Mouse (Mus musculus): ENCODE measurements around the gene Clspn.

The Clspn gene

GRCm38 (mm10) chr4:126556809-126557711 is at the start of gene Clspn:
Clspn (plus strand) TSS chr4:126556935.
- WGBS: 1% methylated on average over 54 of the region's 54 CpGs

DNA sequence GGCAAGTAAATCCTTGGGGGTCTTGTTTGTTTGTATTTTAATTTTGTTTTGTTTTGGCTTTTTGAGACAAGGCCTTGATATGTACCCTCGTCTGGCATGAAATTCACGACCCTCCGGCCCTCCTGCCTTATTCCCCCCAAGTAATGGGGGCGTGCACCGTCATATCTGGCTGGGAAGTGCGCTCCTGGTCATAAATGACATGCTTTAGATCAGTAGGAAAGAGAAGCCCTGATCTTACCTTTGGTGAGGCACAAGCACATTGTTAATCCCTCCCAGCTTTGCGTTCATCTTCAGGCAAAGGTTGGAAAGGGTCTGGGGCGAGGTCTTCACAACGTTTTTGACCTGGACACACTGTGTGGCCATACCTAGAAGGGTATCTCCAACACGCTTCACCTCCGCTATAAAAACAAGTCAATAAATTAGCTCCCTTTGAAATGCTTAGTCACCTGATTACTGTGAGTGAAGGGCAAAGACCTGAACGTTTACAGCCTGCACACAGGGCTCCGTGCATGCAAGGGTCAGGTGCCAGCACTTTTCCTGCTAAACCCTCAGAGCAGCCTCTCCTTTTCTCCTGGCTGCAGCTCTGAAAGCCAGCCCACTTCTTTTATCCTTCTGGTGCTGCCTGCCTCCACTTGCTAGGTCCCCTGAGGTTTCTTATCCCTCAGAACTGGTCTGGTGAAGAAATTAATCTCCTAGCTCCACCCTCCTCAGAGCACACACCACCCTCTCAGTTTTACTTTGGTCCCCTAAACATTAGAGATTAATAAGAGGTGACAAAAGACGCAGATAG is 48.4 kb upstream of the Clspn start:
- 84% methylated on average over 14 of the region's 14 CpGs for WGBS

- WGBS: 92% methylated on average over 2 of the region's 2 CpGs
These were observed 47.7 kb upstream of the Clspn start for GRCm38 (mm10) chr4:126509072-126509471.

- WGBS: 67% methylated on average over 5 of the region's 5 CpGs
These were observed 45.7 kb upstream of the Clspn start for GRCm38 (mm10) chr4:126511013-126511412.

- 89% methylated on average over 6 of the region's 6 CpGs for whole genome bisulfite sequencing
These were observed 44.2 kb upstream of the Clspn start for GRCm38 (mm10) chr4:126512308-126513066.

DNA sequence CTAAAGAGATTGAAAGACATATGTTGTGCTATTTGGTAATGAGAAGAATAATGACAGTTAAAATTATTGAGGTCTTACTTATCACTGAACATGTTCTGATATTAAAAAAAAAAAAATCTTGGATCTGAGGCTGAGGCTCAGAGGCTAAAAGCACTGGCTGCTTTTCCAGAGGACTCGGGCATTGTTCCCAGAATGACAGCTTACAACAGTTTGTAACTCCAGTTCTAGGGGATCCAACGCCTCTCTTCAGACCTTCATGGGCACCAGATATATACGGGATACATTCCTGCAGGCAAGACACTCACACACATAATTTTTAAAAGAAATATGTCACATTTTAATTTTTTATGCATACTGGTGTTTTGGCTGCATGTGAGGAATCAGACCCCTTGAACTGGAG is 30.6 kb upstream of the Clspn start:
- 59% methylated on average over 3 of the region's 3 CpGs for WGBS

DNA sequence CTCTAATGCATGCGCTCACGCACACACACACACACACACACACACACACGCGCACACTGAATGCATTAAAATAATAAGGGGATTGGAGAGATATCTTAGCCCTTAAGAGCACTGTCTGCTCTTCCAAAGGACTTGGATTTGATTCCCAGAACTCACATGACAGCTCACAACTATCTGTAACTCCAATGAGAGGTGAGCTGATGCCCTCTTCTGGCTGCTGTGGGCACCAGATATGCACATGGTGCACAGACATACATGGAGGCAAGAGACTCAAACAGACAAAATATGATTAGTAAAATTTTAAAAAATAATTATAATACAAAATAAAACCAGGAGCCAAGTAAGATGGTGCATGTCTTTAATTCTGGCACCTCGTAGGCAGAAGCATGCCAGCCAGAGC is 29.9 kb upstream of the Clspn start:
- WGBS: 96% methylated on average over 5 of the region's 5 CpGs

- 28% methylated on average over 5 of the region's 5 CpGs for WGBS
These were observed 24.4 kb upstream of the Clspn start for GRCm38 (mm10) chr4:126532292-126532691.

DNA sequence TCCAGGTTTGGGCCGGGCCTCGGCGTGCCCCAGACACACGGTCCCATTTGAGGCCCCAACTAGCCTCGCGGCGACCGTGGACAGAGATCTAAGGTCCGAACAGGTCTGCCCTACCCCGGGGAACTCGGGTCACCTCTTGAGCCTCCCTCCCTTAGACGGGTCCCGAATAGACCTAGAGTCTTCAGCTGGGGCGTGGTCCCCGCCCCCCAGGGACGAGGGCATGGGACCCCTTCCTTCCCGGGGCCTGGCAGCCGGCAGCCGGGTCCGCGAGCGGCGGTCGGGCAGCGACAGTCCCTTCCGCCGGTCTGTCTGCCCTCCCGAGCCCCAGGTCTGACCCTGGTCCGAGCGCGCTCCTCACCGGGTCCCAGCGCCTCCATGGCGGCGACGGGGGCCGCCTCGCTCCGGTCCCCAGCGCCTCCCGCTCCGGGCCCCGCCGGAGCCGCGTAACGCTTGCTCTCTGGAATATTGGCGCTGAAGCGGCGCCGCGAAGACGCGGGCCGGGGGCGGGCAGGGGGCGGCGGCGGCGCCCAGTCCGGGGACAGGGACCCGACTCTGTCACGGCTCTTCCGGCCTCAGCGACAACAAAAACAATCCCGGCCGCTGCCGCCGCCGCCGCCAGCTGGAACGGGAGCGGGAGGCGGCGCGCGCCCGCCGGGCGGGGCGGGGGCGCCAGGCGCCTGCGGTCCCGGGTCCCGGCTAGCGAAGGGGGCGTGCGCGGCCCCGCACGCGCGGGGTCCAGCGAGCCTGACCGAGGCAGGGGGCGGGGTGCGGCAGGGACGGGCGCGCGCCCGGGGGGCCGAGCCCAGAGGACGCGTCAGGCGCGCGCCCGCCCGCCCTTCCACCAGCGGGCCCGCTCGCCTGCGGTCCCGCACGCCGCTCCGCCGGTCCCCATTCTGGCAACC is 23.7 kb upstream of the Clspn start, which contains the start of gene Ago4:
Gene Ago4 (minus strand): TSS at position 646 of the 902 bp plus-strand sequence.
- WGBS: 1% methylated on average over 116 of the region's 120 CpGs

- 12% methylated on average over 7 of the region's 7 CpGs for WGBS
These were observed 23.0 kb upstream of the Clspn start for GRCm38 (mm10) chr4:126533729-126534070.

DNA sequence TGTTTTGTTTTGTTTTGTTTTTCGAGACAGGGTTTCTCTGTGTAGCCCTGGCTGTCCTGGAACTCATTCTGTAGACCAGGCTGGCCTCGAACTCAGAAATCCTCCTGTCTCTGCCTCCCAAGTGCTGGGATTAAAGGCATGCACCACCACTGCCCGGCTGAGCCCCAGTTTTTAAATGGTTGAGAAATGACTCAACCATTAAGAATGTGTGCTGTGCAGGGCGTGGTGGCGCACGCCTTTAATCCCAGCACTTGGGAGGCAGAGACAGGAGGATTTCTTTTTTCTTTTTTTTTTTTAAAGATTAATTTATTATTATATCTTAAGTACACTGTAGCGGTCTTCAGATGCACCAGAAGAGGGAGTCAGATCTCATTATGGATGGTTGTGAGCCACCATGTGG is 21.1 kb upstream of the Clspn start:
- 95% methylated on average over 7 of the region's 7 CpGs for WGBS

GRCm38 (mm10) chr4:126536865-126537264 is 19.9 kb upstream of the Clspn start:
- 81% methylated on average over 5 of the region's 5 CpGs for WGBS

DNA sequence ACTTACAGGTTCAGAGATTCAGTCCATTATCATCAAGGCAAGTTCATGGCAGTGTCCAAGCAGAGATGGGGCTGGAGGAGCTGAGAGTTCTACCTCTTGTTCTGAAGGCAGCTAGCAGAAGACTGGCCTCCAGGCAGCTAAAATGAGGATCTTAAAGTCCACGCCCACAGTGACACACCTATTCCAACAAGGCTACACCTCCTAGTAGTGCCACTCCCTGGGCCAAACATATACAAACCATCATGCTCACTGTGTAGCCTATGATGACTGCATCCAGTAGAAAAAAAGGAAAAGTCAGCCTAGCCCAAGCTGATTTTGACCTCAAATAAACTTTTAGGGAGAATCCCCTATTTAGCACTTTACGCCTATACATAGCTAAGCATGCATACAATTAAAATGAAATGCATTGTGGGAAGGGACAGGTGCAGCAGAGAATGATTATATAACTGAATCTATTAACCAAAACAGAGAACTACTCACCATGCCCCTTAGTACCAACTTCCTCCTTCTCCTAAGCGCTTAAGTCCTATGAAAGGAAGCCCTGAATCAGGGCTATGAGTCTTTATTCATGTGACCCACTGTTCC is 16.2 kb upstream of the Clspn start:
- 80% methylated on average over 3 of the region's 3 CpGs for whole genome bisulfite sequencing

DNA sequence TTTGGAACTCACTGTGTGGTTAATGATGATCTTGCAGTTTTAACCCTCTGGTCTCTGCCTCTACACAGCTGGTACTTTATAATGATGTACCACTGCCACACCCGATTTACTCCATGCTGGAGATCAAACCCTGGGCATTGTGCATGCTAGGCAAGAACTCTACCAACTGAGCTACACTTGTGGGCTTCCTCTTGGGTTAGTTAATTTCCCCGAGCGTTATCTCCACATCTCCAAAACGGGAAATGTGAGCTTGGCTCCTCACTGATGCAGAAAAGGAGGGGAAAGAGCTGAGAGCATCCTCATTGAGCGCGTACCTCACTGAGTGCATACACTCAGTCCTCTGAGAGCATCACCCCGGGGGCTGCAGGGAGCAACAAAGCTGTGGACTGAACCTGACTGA is 13.9 kb upstream of the Clspn start:
- WGBS: 65% methylated on average over 7 of the region's 7 CpGs

GRCm38 (mm10) chr4:126545016-126545415 is 11.7 kb upstream of the Clspn start:
- WGBS: 98% methylated on average over 1 of the region's 1 CpGs

GRCm38 (mm10) chr4:126545703-126546102 is 11.0 kb upstream of the Clspn start:
- 61% methylated on average over 6 of the region's 7 CpGs for WGBS

DNA sequence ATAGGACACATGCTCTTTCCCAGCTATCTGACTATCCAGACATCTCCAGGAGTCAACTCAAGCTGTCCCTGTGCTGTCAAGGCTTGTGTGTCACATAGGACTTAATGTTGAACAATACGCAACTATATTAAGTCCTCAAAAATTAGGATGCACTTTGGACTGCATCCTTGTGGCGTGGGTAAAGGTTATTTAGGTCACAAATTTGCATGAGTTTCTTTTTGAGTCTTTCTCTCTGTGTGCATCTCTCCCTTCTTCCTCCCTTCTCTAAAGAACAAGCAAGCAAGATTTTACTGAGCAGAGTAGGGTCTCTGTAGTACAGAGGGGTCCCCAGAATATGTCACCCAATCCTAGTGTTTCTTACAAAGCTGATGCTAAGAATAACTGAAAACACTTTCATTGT is 10.6 kb upstream of the Clspn start:
- WGBS: 82% methylated on average over 2 of the region's 2 CpGs

DNA sequence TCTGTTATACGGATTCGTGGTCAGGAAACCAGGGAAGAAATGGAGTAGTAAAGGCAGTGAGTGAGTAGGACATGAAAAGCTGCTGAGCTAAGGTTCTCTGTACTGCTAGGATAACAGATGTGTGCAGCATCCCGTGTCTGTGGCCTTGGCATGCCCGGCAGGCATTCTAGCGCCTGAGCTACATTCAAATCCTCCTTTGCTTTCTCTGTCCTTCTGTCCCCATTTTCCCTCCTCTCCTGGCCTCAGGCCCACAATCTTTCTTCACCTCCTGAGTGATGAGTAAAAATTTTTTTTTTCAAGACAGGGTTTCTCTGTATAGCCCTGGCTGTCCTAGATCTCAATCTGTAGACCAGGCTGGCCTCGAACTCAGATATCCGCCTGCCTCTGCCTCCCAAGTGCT is 4.6 kb upstream of the Clspn start:
- 60% methylated on average over 7 of the region's 7 CpGs for WGBS

DNA sequence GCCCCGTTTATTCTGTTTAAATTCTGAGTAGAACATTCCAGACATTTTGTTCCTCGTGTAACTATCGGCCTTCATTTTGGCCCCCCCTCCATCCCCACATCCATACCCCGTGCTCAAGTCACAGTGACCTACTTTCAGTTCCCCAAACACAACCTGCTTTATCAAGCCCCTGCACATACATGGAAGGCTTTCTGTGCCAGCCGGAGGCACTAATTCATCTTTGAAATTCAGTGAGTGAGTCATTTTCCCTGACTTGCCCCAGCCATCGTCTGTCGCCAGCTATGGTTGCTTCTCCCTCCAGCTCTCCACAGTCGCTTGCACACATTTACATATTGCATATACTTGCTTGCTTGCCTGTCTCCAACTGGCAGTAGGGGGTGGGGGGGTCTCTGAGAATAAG is 3.6 kb upstream of the Clspn start:
- WGBS: 20% methylated on average over 8 of the region's 8 CpGs

DNA sequence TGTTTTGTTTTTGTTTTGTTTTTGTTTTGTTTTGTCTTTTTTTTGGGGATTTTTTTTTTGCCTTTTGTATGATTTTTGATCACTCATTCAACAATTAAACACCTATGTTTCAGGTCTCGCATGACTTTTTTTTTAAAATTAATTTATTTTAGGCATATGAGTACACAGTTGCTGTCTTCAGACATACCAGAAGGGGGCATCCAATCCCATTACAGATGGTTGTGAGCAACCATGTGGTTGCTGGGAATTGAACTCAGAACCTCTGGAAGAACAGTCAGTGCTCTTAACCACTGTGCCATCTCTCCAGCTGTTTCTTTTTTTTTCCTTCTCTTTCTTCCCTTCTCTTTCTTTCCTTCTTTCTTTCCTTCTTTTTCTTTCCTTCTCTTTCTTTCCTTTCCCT is 3.0 kb upstream of the Clspn start:
- 72% methylated on average over 1 of the region's 1 CpGs for WGBS

DNA sequence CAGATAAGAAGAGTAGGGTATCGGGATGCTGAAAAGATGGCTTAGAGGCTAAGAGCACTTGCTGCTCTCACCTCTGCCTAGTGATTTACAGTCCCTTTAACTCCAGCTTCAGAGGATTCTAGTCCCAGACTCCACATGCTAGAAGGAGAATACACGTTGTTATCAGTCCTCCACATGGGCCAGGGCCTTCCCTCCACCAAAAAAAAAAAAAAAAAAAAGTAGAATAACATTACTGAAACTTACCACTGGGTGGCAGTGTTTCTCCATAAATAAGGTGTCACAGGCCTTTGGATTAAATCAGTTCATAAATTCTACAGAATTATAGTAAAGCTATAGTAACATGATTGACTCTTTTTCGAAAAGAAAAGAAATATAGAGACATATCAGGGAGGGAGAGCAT is 2.3 kb upstream of the Clspn start:
- 32% methylated on average over 3 of the region's 3 CpGs for WGBS

Measured in cerebral cortex, adult 2 months (tissue).